Mouse (Mus musculus) kidney, adult 2 months (tissue): ENCODE measurements around the gene Gzmc. TPM values are rescaled to one million over a fixed set of nuclear protein-coding genes. Genes with fewer than 3 reads are reported as not detected.
"Not testable (repeated sequence)": the region's sequence is repeated elsewhere in the genome, so short reads cannot be mapped to it uniquely, and the experiment has no call there.

Experiments
- DNase-seq: peaks from one replicate; pipeline ENCODE4 v3.0.0; 2021
- H3K27ac ChIP-seq: fragments of 200-500 bp; 2 replicates; pipeline ENCODE4 v1.5.1; 2012; ENCODE audit warnings: low read depth, low read length, control low read depth, inconsistent platforms; ENCODE audit not compliant: insufficient read depth
- H3K27me3 ChIP-seq: fragments of 200-500 bp; replicated peaks from 2 replicates; pipeline ENCODE4 v1.6.1; 2012; ENCODE audit warnings: mild to moderate bottlenecking, moderate library complexity, low read length, inconsistent platforms; ENCODE audit not compliant: control insufficient read depth, insufficient read depth
- H3K36me3 ChIP-seq: fragments of 200-500 bp; 2 replicates; pipeline ENCODE4 v1.6.1; 2012; ENCODE audit warnings: mild to moderate bottlenecking, moderate library complexity, low read length, inconsistent platforms; ENCODE audit not compliant: control insufficient read depth, insufficient read depth
- H3K4me1 ChIP-seq: fragments of 200-500 bp; 2 replicates; pipeline ENCODE4 v1.6.1; 2011; ENCODE audit warnings: low read length; ENCODE audit not compliant: control insufficient read depth, insufficient read depth
- H3K4me3 ChIP-seq: fragments of 200-500 bp; 2 replicates; pipeline ENCODE4 v1.5.1; 2011; ENCODE audit warnings: mild to moderate bottlenecking, low read depth, low read length, control low read depth; ENCODE audit not compliant: insufficient read depth
- CTCF ChIP-seq: fragments of 200-500 bp; conservative IDR thresholded peaks from 2 replicates; pipeline ENCODE4 v1.5.1; 2011; ENCODE audit warnings: low read depth, mild to moderate bottlenecking, control low read depth, low read length, moderate library complexity, mixed read lengths; ENCODE audit not compliant: insufficient read depth, insufficient read length
- POLR2A ChIP-seq: fragments of 200-500 bp; IDR thresholded peaks from one replicate; pipeline ENCODE4 v1.6.1; 2011; ENCODE audit warnings: low read depth, low read length, control low read depth
- WGBS: fragments of 180-500 bp; shearing (Covaris S2); methylation state at CpG from one replicate; pipeline ENCODE4 v1.1.7; 2018; 5-methylcytosine and 5-hydroxymethylcytosine counted together
- polyA plus RNA-seq: library from polyadenylated mRNA; depleted of rRNA; stranded (reverse); fragments of >200 nt; gene quantifications from 2 replicates; pipeline ENCODE4 v1.2.3, GENCODE M21; 2012; rRNA removed

Gene Gzmc
- polyA plus RNA-seq, 1 experiment = not detected

DNA sequence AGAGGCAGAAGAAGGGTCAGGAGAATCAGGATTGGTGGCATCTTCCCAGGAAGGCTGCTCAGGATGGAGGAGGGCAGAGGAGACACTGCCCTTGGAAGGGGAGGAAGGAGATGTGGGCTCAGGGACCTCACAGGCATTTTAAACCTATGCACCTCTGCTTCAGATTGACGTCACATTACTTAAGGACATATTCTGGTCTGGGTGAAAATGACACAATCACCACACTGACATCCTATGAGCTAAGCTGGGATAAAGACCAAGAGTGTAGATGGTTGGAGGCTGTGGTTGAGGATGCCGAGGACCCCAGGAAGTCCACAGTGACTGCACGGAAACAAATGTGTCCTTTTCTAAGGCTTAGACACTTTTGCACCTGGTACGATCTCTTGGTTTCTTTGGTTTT, 23.1 kb downstream of the Gzmc start, which contains the start of gene Gzmf:
Gene Gzmf (minus strand): TSS at position 101 of the 400 bp plus-strand sequence.
- Histone ChIP-seq H3K27me3 (no peaks in the 10 kb centered on the region), H3K4me3 (no peak within 1 kb of the TSS), H3K4me1 (no peaks in the 10 kb centered on the region), H3K27ac (no peak within 1 kb of the TSS), H3K36me3 (no peaks in the 10 kb centered on the region)
- TF ChIP-seq POLR2A = no peak
- no peak for TF ChIP-seq CTCF
- 91% methylated on average over 4 of the region's 4 CpGs for WGBS
- no peak for DNase-seq

DNA sequence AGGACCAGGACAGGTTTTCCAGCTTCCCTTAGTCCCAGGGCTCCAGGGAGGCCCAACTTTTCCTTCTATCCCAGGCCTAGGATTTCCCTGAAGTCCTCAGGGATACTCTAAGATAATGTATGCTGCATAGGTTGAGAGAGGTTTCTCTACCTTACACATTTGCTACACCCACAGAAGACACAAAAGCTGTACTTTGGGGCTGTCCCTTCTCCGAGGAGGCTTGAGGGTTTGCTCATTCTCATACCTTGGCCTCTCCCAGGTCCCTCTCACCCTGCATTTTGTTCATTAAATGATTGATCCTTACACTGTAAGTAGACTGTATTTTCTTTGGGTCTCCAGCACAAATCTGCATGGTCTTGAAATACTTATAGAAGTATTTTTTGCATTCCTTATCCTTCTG, 28.8 kb downstream of the Gzmc start:
- DNase-seq = no peak
- Histone ChIP-seq H3K27me3 (no peaks in the 10 kb centered on the region), H3K4me3 (no peak overlapping the region), H3K4me1 (no peaks in the 10 kb centered on the region), H3K27ac (no peak overlapping the region), H3K36me3 (no peaks in the 10 kb centered on the region)
- TF ChIP-seq CTCF (no peak), POLR2A (no peak)
- 83% methylated on average over 1 of the region's 1 CpGs for WGBS

DNA sequence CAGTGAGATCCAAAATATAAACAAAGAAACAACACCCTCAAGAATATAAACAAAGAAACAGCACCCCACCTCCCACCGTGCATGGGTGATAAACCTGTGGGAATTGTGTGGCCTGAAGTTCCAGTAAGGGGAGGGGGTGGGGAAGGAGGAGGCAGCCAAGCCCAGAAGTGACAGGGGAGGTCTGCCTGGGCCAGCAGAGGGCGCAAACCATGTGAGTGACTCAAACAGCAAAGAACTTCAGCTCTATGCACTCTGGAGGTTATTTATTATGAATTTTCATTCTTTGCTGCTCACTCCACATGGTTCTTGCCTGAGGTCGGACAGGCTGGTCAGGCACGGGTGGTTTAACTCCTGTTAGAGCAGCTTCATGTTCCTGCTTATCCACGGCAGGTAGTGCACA, 29.4 kb downstream of the Gzmc start:
- not testable (repeated sequence) for H3K27ac ChIP-seq, H3K27me3 ChIP-seq, H3K4me3 ChIP-seq, H3K4me1 ChIP-seq, H3K36me3 ChIP-seq
- TF ChIP-seq CTCF = peak; percentile 51
- 30% methylated on average over 5 of the region's 5 CpGs for WGBS
- DNase-seq = peak; percentile 16

DNA sequence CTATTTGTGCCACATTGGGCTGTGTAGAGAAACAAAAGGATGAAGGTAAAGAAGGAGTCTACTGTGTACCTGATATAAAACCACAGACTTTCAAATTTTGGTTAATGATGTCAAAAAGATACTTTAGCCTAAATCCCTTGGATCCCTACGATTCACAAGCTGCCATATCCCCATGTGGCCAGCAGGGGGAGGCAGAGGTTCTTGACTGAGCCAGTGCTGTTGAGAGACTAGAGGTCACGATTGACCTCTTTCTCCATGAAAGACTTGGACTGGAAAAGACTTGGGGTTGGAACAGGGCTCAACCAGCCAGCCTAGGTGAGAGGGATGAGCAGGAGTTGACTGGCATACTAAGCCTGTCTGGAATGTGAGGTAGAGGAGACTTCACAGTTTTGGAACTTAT, 30.5 kb downstream of the Gzmc start:
- Histone ChIP-seq H3K27ac (no peak overlapping the region), H3K4me3 (no peak overlapping the region), H3K4me1 (no peaks in the 10 kb centered on the region), H3K27me3 (no peaks in the 10 kb centered on the region), H3K36me3 (no peaks in the 10 kb centered on the region)
- 4% methylated on average over 2 of the region's 2 CpGs for WGBS
- peak; percentile 64 for DNase-seq
- no peak for TF ChIP-seq POLR2A
- peak; percentile 92 for TF ChIP-seq CTCF

DNA sequence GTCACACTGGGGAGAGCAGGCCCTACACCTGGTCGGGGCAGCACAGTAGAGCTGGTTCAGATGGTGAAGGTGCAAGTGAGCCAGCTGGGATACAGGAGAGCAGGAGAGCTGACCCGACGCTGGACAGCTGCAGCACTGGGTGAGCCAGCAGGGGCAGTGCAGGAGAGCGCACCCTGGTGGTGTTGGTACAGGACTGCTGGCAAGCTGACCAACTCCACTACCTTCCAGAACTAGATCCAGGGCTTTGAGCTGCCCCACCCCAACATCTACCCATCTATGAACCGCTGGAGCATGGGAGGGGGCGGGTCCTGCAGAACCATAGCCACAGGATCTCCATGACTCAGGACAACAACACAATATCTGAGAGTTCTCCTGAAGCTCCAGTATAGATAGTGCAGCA, 47.5 kb downstream of the Gzmc start:
- Histone ChIP-seq H3K27ac (no peak overlapping the region), H3K4me3 (no peak overlapping the region), H3K27me3 (no peaks in the 10 kb centered on the region), H3K36me3 (no peaks in the 10 kb centered on the region), H3K4me1 (no peaks in the 10 kb centered on the region)
- no peak for DNase-seq
- TF ChIP-seq CTCF = 0 out of 2 replicates have a peak, but pooled peaks have one; percentile 17
- no peak for TF ChIP-seq POLR2A
- WGBS = 55% methylated on average over 6 of the region's 6 CpGs

DNA sequence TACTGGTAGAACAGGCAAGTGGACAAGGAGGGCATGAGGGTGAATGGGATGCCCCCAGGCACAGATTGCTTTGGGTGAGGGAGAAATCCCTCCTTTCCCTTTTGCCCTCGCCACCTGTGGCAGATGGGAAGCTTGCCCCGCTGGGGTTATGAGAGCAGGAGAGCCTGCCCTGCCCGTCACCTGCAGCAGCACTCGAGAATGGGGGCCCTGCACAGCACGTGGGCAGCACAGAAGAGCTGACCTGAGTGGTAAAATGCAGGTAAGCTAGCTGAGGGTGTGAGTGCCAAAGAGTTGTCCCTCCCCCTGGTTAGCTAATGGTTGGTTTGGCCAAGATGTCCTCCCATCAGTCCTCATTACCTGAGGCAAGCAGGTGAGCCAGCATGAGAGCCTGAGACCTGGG, 47.9 kb downstream of the Gzmc start:
- Histone ChIP-seq H3K36me3 (no peaks in the 10 kb centered on the region), H3K4me1 (no peaks in the 10 kb centered on the region), H3K27ac (no peak overlapping the region), H3K27me3 (no peaks in the 10 kb centered on the region), H3K4me3 (no peak overlapping the region)
- DNase-seq = no peak
- TF ChIP-seq CTCF = no peak
- TF ChIP-seq POLR2A = no peak
- 65% methylated on average over 5 of the region's 5 CpGs for WGBS

Other genes starting within 250 kb of the Gzmc start
- not detected in 2 replicates for gene Mcpt1, start 216.7 kb downstream of the Gzmc start, polyA plus RNA-seq
- gene Mcpt9, start 204.2 kb downstream of the Gzmc start, polyA plus RNA-seq = not detected in 2 replicates
- not detected in 2 replicates for gene Mcpt2, start 192.6 kb downstream of the Gzmc start, polyA plus RNA-seq
- gene Mcpt4, start 172.3 kb downstream of the Gzmc start, polyA plus RNA-seq = 0.50 and 0.95 TPM in 2 replicates
- not detected in 2 replicates for gene Mcpt8, start 149.4 kb downstream of the Gzmc start, polyA plus RNA-seq
- gene Ctsg, start 132.1 kb downstream of the Gzmc start, polyA plus RNA-seq = not detected in 2 replicates
- not detected in 2 replicates for gene Gzme, start 114.0 kb downstream of the Gzmc start, polyA plus RNA-seq
- gene Gzmd, start 102.0 kb downstream of the Gzmc start, polyA plus RNA-seq = not detected in 2 replicates
- not detected in 2 replicates for gene Gzmg, start 75.1 kb downstream of the Gzmc start, polyA plus RNA-seq
- gene Gzmn, start 60.1 kb downstream of the Gzmc start, polyA plus RNA-seq = not detected in 2 replicates
- not detected in 2 replicates for gene Gzmf, start 23.2 kb downstream of the Gzmc start, polyA plus RNA-seq
- 0.30 and 0.41 TPM in 2 replicates for gene Gzmb, start 27.6 kb upstream of the Gzmc start, polyA plus RNA-seq
- 0.22 and 0.25 TPM in 2 replicates for gene Atp12a, start 130.4 kb upstream of the Gzmc start, polyA plus RNA-seq
- 0.05 TPM in 1 of 2 replicates, not detected in the other for gene Rnf17, start 167.9 kb upstream of the Gzmc start, polyA plus RNA-seq